Mouse (Mus musculus) erythroblast, adult 5-6 weeks (primary cell): ENCODE measurements around the gene D3Ertd751e. TPM values are rescaled to one million over a fixed set of nuclear protein-coding genes. Genes with fewer than 3 reads are reported as not detected.
A peak's percentile ranks its signal among the peaks of the same experiment; 100 is the strongest.

ENCODE experiments used
- ATAC-seq: replicated peaks from 2 replicates; pipeline ENCODE4 v1.8.0; 2016; ENCODE audit warnings: moderate number of reproducible peaks, mild to moderate bottlenecking, moderate TSS enrichment, inconsistent platforms; ENCODE audit not compliant: poor library complexity, low FRiP score, severe bottlenecking
- total RNA-seq, 2 experiments: library from RNA; stranded (forward) in 1 of 2; stranded (reverse) in 1 of 2; fragments of 150-400 nt in 1 of 2; fragments of 200-764, 138-1000 nt in 1 of 2; gene quantifications; 2 replicates each; pipeline versions ENCODE4 v1.2.3 to v1.2.4; 2015 to 2017; ENCODE audit warnings: low replicate concordance in 2 of 2

D3Ertd751e gene
- total RNA-seq (2015; ENCODE audit: low replicate concordance): 3.6 and 5.0 TPM in 2 replicates
- total RNA-seq (2017; ENCODE audit: low replicate concordance): 3.6 and 4.2 TPM in 2 replicates

GRCm38 (mm10) chr3:41742278-41742934 is at the start of gene D3Ertd751e, which contains the start of gene Sclt1:
Gene D3Ertd751e, plus strand, starts transcription at chr3:41742611.
Gene Sclt1, minus strand, starts transcription at chr3:41742514.
- ATAC-seq: peak; percentile 100

GRCm38 (mm10) chr3:41695681-41696080 is 46.7 kb upstream of the D3Ertd751e start:
- ATAC-seq: no peak

DNA sequence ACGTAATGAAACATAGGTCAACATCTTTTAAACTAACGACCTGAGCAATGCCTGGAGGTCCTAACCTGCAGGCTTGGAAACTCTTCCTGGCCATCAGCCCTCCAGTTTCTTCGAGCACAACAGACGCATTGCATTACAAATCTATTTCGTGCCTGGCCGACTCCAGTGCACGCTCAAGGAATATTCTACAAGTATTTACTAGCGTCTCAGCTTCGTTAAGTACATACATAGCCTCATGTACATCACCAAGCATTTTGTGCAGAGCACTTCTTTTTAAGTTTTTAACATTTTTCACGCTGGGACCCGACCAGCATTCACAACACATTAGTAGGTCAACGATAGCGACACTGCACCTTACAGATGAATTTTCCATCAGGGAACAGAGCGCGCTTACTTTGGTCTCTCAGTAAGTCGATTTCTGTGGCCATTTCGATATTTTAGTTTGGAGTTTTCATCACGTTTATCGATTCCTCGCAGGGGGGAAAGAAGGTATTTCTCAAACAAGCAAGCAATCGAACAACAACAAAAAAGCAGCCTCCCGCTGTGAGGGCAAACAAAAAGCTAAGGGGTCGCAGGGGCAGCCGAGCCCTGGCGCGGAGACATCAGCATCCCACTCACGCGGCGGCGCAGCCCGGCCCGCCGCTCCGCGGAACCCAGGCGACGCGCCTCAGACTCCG is 672 bp upstream of the D3Ertd751e start:
- 0 out of 2 replicates have a peak, but pooled peaks have one; percentile 12 for ATAC-seq

GRCm38 (mm10) chr3:41743436-41743835 is 1.0 kb downstream of the D3Ertd751e start:
- ATAC-seq: no peak

- no peak for ATAC-seq
Observed at GRCm38 (mm10) chr3:41754556-41754955, 12.1 kb downstream of the D3Ertd751e start.

GRCm38 (mm10) chr3:41762091-41762490 is 19.7 kb downstream of the D3Ertd751e start:
- ATAC-seq: no peak

DNA sequence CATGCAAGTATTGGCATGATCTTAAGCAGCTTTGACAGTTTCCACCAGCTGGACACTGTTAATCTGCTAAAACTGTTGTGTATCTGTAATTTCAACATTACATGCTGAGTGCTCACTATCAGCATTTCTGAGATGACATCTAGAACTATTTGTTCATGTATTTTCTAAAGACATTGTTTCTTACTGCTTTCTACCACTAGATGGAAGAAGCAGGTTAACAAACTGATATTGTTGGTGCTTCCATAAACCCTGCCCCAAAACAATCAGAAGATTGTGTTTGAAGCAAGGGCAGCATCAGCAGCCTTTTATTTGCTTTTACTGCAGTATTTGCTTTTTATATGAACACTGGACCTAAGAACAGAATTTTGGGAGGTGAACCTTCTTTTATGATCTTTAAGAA is 70.0 kb downstream of the D3Ertd751e start:
- ATAC-seq: no peak

Other genes starting within 250 kb of the D3Ertd751e start
- gene Jade1, start 186.9 kb upstream of the D3Ertd751e start, total RNA-seq (2015; ENCODE audit: low replicate concordance): 11.9 and 14.4 TPM in 2 replicates
- gene Jade1, start 186.9 kb upstream of the D3Ertd751e start, total RNA-seq (2017; ENCODE audit: low replicate concordance): 23.9 and 35.4 TPM in 2 replicates
- gene Sclt1, start 97 bp upstream of the D3Ertd751e start, total RNA-seq (2015; ENCODE audit: low replicate concordance): 2.7 and 3.8 TPM in 2 replicates
- gene Sclt1, start 97 bp upstream of the D3Ertd751e start, total RNA-seq (2017; ENCODE audit: low replicate concordance): 7.1 and 9.9 TPM in 2 replicates